Mouse (Mus musculus): ENCODE data around the gene Tceanc. TPM values are rescaled to one million over a fixed set of nuclear protein-coding genes. Genes with fewer than 3 reads are reported as not detected.

Tceanc gene
- polyA plus RNA-seq, 1 experiment from 2014 or later: 6.3 TPM

- 69% methylated on average over 6 of the region's 6 CpGs for WGBS
- Histone ChIP-seq H3K27me3 (ENCODE audit: control insufficient read depth, insufficient read depth, low read length) (no peaks in the 10 kb centered on the region), H3K4me1 (ENCODE audit: control insufficient read depth, insufficient read depth, low read length) (no peaks in the 10 kb centered on the region), H3K9me3 (replicated peaks; ENCODE audit: control insufficient read depth, low read length) (no peaks in the 10 kb centered on the region), H3K4me2 (ENCODE audit: low read depth, low read length) (no peak overlapping the region), H3K9ac (ENCODE audit: low read length) (no peak overlapping the region), H3K36me3 (ENCODE audit: control insufficient read depth, insufficient read depth) (0 out of 2 replicates have a peak, but pooled peaks cover 3% of the 10 kb centered on the region), H3K27ac (ENCODE audit: low read length) (no peak overlapping the region), H3K4me3 (ENCODE audit: low read length) (no peak overlapping the region)
- no peak for ATAC-seq (replicated peaks; ENCODE audit: extremely low read depth, insufficient read depth, low FRiP score)
Measured at GRCm38 (mm10) chrX:166472612-166473011, 45.8 kb downstream of the Tceanc start.

- no peak overlapping the region for H3K9ac ChIP-seq (ENCODE audit: low read length)
- H3K36me3 ChIP-seq (ENCODE audit: control insufficient read depth, insufficient read depth): no peaks in the 10 kb centered on the region
- H3K9me3 ChIP-seq (replicated peaks; ENCODE audit: control insufficient read depth, low read length): no peaks in the 10 kb centered on the region
- 87% methylated on average over 7 of the region's 7 CpGs for WGBS
- ATAC-seq (replicated peaks; ENCODE audit: extremely low read depth, insufficient read depth, low FRiP score): no peak
- no peak overlapping the region for H3K4me3 ChIP-seq (ENCODE audit: low read length)
- no peaks in the 10 kb centered on the region for H3K4me1 ChIP-seq (ENCODE audit: control insufficient read depth, insufficient read depth, low read length)
- no peak overlapping the region for H3K27ac ChIP-seq (ENCODE audit: low read length)
- no peak overlapping the region for H3K4me2 ChIP-seq (ENCODE audit: low read depth, low read length)
- H3K27me3 ChIP-seq (ENCODE audit: control insufficient read depth, insufficient read depth, low read length): no peaks in the 10 kb centered on the region
Measured at GRCm38 (mm10) chrX:166468321-166468720, 50.0 kb downstream of the Tceanc start.

GRCm38 (mm10) chrX:166455525-166455924 lies 62.8 kb downstream of the Tceanc start:
- Histone ChIP-seq H3K4me1 (ENCODE audit: control insufficient read depth, insufficient read depth, low read length) (no peaks in the 10 kb centered on the region), H3K36me3 (ENCODE audit: control insufficient read depth, insufficient read depth) (peaks cover 3% of the 10 kb centered on the region), H3K9ac (ENCODE audit: low read length) (no peak overlapping the region), H3K9me3 (replicated peaks; ENCODE audit: control insufficient read depth, low read length) (no peaks in the 10 kb centered on the region), H3K27me3 (ENCODE audit: control insufficient read depth, insufficient read depth, low read length) (no peaks in the 10 kb centered on the region), H3K4me3 (ENCODE audit: low read length) (no peak overlapping the region), H3K4me2 (ENCODE audit: low read depth, low read length) (no peak overlapping the region), H3K27ac (ENCODE audit: low read length) (no peak overlapping the region)
- WGBS: 88% methylated on average over 1 of the region's 1 CpGs
- no peak for ATAC-seq (replicated peaks; ENCODE audit: extremely low read depth, insufficient read depth, low FRiP score)

GRCm38 (mm10) chrX:166454331-166454730 lies 64.0 kb downstream of the Tceanc start:
- Histone ChIP-seq H3K27me3 (ENCODE audit: control insufficient read depth, insufficient read depth, low read length) (no peaks in the 10 kb centered on the region), H3K4me3 (ENCODE audit: low read length) (no peak overlapping the region), H3K9me3 (replicated peaks; ENCODE audit: control insufficient read depth, low read length) (no peaks in the 10 kb centered on the region), H3K27ac (ENCODE audit: low read length) (no peak overlapping the region), H3K4me1 (ENCODE audit: control insufficient read depth, insufficient read depth, low read length) (no peaks in the 10 kb centered on the region), H3K4me2 (ENCODE audit: low read depth, low read length) (no peak overlapping the region), H3K36me3 (ENCODE audit: control insufficient read depth, insufficient read depth) (peaks cover 3% of the 10 kb centered on the region), H3K9ac (ENCODE audit: low read length) (no peak overlapping the region)
- ATAC-seq (replicated peaks; ENCODE audit: extremely low read depth, insufficient read depth, low FRiP score): no peak
- 77% methylated on average over 3 of the region's 3 CpGs for WGBS

GRCm38 (mm10) chrX:166453532-166453931 lies 64.8 kb downstream of the Tceanc start:
- Histone ChIP-seq H3K27me3 (ENCODE audit: control insufficient read depth, insufficient read depth, low read length) (no peaks in the 10 kb centered on the region), H3K36me3 (ENCODE audit: control insufficient read depth, insufficient read depth) (peaks cover 3% of the 10 kb centered on the region), H3K4me1 (ENCODE audit: control insufficient read depth, insufficient read depth, low read length) (no peaks in the 10 kb centered on the region), H3K4me2 (ENCODE audit: low read depth, low read length) (no peak overlapping the region), H3K27ac (ENCODE audit: low read length) (no peak overlapping the region), H3K9ac (ENCODE audit: low read length) (no peak overlapping the region), H3K4me3 (ENCODE audit: low read length) (no peak overlapping the region), H3K9me3 (replicated peaks; ENCODE audit: control insufficient read depth, low read length) (no peaks in the 10 kb centered on the region)
- no peak for ATAC-seq (replicated peaks; ENCODE audit: extremely low read depth, insufficient read depth, low FRiP score)
- WGBS: 63% methylated on average over 6 of the region's 6 CpGs

Other genes starting within 250 kb of the Tceanc start
- gene Trappc2, start 78.0 kb downstream of the Tceanc start, polyA plus RNA-seq (2015; fragmentation: Nextera tagmentation; extraction: Ambion mirVana): 36.5 and 40.8 TPM in 2 replicates
- 3.8 and 4.3 TPM in 2 replicates for gene Ofd1, start 77.9 kb downstream of the Tceanc start, polyA plus RNA-seq (2015; fragmentation: Nextera tagmentation; extraction: Ambion mirVana)
- 30.7 and 33.1 TPM in 2 replicates for gene Rab9, start 38.7 kb downstream of the Tceanc start, polyA plus RNA-seq (2015; fragmentation: Nextera tagmentation; extraction: Ambion mirVana)
- 3.7 and 12.1 TPM in 2 replicates for gene Egfl6, start 67.2 kb upstream of the Tceanc start, polyA plus RNA-seq (2015; fragmentation: Nextera tagmentation; extraction: Ambion mirVana)

Data from heart, embryonic 16.5 days (tissue).